8 mouse cellular contexts compared by ENCODE assay signal in the genomic region with DNA sequence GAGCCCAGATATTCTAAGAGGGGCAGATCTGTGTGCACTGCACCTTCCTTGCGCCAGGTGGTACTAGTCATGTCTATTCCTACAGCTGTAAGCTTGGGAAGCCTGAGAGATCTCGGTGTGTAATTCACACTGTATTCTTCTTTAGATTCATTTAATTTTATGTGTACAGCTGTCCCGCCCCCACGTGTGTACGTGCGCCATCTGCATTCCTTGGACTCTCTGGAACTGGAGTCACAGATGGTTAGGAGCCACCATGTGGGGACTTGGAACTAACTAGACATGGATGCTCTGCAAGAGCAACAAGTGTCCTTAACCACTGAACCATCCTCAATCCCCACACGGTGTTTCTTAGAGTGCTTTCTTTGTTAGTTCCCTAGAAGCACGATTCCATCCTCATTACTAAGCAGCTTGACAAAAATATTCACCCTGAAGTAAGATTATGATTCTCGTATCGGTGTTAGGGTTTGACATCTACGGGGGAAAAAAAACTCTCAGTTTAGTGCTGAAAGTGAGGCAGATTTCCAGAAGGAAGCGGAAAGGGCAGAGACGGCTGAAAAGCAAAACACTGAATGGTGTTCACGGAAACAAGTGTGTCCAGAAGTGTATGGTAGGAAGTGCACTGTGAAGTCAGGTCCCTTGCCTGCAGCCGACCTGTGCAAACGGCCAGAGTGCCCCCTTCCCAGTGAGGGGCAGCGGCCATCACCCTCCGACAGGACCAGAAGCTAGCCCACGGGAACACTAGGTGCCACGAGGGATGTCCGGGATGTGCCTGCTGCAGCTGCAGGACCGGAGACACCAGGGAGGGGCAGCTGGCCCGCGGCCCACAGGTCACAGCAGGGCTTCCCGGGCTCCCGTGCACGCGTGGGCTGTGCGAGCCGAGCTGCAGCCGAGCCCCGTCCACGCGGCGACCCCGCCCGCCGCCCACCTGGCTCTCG. TPM values are rescaled to one million over a fixed set of nuclear protein-coding genes. Genes with fewer than 3 reads are reported as not detected.
DNase-seq lines count a peak whose midpoint lies in the region; ATAC-seq lines count a peak whose summit lies in the region.

No protein-coding gene starts in this region.

- H3K27ac ChIP-seq in heart, embryonic 14.5 days (replicated peaks in 1 of 2; ENCODE audit: control insufficient read depth in 1 of 2, insufficient read depth in 1 of 2, low read depth in 2 of 2, low read length in 2 of 2) = no peak overlapping the region
- H3K27ac ChIP-seq in liver, embryonic 16.5 days (ENCODE audit: low read length) = no peak overlapping the region

- peak overlapping the region; percentile 81 to 89 for H3K4me3 ChIP-seq in heart, embryonic 14.5 days (ENCODE audit: control insufficient read depth in 1 of 2, insufficient read depth in 1 of 2, low read depth in 1 of 2, low read length in 2 of 2)
- H3K4me3 ChIP-seq in liver, embryonic 16.5 days (ENCODE audit: low read depth, low read length) = peak overlapping the region; percentile 77

- ATAC-seq in CD4-positive, CD25-positive, alpha-beta regulatory T cell, adult 4 months = peak; percentile 48
- peak; percentile 32 for ATAC-seq in heart, embryonic 14.5 days (ENCODE audit: insufficient number of reproducible peaks, insufficient read depth, low FRiP score, low read depth)
- peak; percentile 19 for ATAC-seq in liver, embryonic 16.5 days (ENCODE audit: low read depth)

- H3K27me3 ChIP-seq in heart, embryonic 14.5 days (ENCODE audit: control insufficient read depth, insufficient read depth, low read length) = no peaks in the 10 kb centered on the region
- no peaks in the 10 kb centered on the region for H3K27me3 ChIP-seq in liver, embryonic 16.5 days (ENCODE audit: control insufficient read depth, insufficient read depth, low read depth, low read length)

- no peaks in the 10 kb centered on the region for H3K9me3 ChIP-seq in heart, embryonic 14.5 days (ENCODE audit: control insufficient read depth, low read length)
- no peaks in the 10 kb centered on the region for H3K9me3 ChIP-seq in liver, embryonic 16.5 days (replicated peaks; ENCODE audit: control insufficient read depth, low read length)

- H3K4me1 ChIP-seq in heart, embryonic 14.5 days (ENCODE audit: control insufficient read depth in 2 of 2, insufficient read depth in 2 of 2, low read length in 2 of 2) = peaks cover 0 to 2% of the 10 kb centered on the region in 2 experiments; a peak in 1 of 4 replicates
- H3K4me1 ChIP-seq in liver, embryonic 16.5 days (ENCODE audit: control insufficient read depth, low read depth, low read length) = peaks cover 10% of the 10 kb centered on the region

- DNase-seq in MEL-GATA-1-ER (ENCODE audit: extremely low read depth, low read depth) = peak; percentile 15
- peak; percentile 56 for DNase-seq in embryo, embryonic 9.5 days (ENCODE audit: extremely low spot score)
- DNase-seq in layer of hippocampus, adult 8-10 months (ENCODE audit: low spot score in 2 of 2) = peak; percentile 86 to 93
- DNase-seq in retina, embryonic 14.5 days (ENCODE audit: low spot score) = peak; percentile 36
- DNase-seq in ovary, postnatal 36 days (ENCODE audit: low spot score) = no peak

- 14% methylated on average over 39 of the region's 39 CpGs for WGBS in heart, embryonic 14.5 days
- 12% methylated on average over 39 of the region's 39 CpGs for WGBS in liver, embryonic 16.5 days (ENCODE audit: insufficient replicate concordance)

- H3K9ac ChIP-seq in heart, embryonic 14.5 days (ENCODE audit: low read length) = peak overlapping the region; percentile 82
- H3K9ac ChIP-seq in liver, embryonic 16.5 days (ENCODE audit: low read depth, low read length) = peak overlapping the region; percentile 69

- H3K36me3 ChIP-seq in heart, embryonic 14.5 days (ENCODE audit: control insufficient read depth, insufficient read depth, low read length) = no peaks in the 10 kb centered on the region
- H3K36me3 ChIP-seq in liver, embryonic 16.5 days (ENCODE audit: control insufficient read depth, insufficient read depth) = no peaks in the 10 kb centered on the region

- H3K4me2 ChIP-seq in heart, embryonic 14.5 days (ENCODE audit: low read length) = peak overlapping the region; percentile 96
- peak overlapping the region; percentile 90 for H3K4me2 ChIP-seq in liver, embryonic 16.5 days (ENCODE audit: low read depth, low read length)

RNA-seq across cellular contexts. Expression of gene Hlcs, which starts 24.0 kb away (rescaled TPM):
- polyA plus RNA-seq in CD4-positive, CD25-positive, alpha-beta regulatory T cell, adult 4 months (2017; shearing (Covaris generic)) = 1 to 10 TPM; 7.3 to 9.3 TPM
- 7.6 and 8.1 TPM in 2 replicates for polyA plus RNA-seq in heart, embryonic 14.5 days (2014; fragmentation: Nextera tagmentation; extraction: Ambion mirVana)
- total RNA-seq in layer of hippocampus, adult 8-10 months (2022) = 10 to 100 TPM; 14.0 to 16.5 (median 15.7) TPM
- 2.2 and 2.3 TPM in 2 replicates for polyA plus RNA-seq in liver, embryonic 16.5 days (2015; fragmentation: Nextera tagmentation; extraction: Ambion mirVana)

RNA-seq across cellular contexts. Expression of gene Ripply3, which starts 38.8 kb away (rescaled TPM):
- polyA plus RNA-seq in CD4-positive, CD25-positive, alpha-beta regulatory T cell, adult 4 months (2017; shearing (Covaris generic)) = 1 to 10 TPM in 1 of 2 experiments, under 1 TPM in 1; 0.95 to 1.1 TPM
- polyA plus RNA-seq in heart, embryonic 14.5 days (2014; fragmentation: Nextera tagmentation; extraction: Ambion mirVana) = 5.1 and 5.5 TPM in 2 replicates
- total RNA-seq in layer of hippocampus, adult 8-10 months (2022) = under 1 TPM in 3 of 4 experiments, not detected in 1; 0.21 to 0.71 (median 0.57) TPM
- 1.7 and 1.9 TPM in 2 replicates for polyA plus RNA-seq in liver, embryonic 16.5 days (2015; fragmentation: Nextera tagmentation; extraction: Ambion mirVana)
